Comparison of ENCODE assay signal across 16 mouse cellular contexts in genomic region chr4:149635915-149636415, GRCm38 (mm10).
"Had no signal": no experiment of that assay in that cellular context is flagged by ENCODE, and none has a peak within 500 bp of the region (broad histone marks: within the 10 kb centered on the region; RNA-seq: fewer than 3 reads in every experiment).

No protein-coding gene starts in this region.

- H3K4me1 ChIP-seq: lung, embryonic 15.5 days; midbrain, embryonic 13.5 days; midbrain, embryonic 15.5 days; neural tube, embryonic 12.5 days had no signal

- H3K9ac ChIP-seq: lung, embryonic 15.5 days; midbrain, embryonic 13.5 days; midbrain, embryonic 15.5 days; neural tube, embryonic 12.5 days; stomach, embryonic 15.5 days had no signal

- H3K27me3 ChIP-seq: lung, embryonic 15.5 days; midbrain, embryonic 13.5 days; midbrain, embryonic 15.5 days; neural tube, embryonic 12.5 days; stomach, embryonic 15.5 days had no signal

- H3K9me3 ChIP-seq: lung, embryonic 15.5 days; midbrain, embryonic 13.5 days; midbrain, embryonic 15.5 days; neural tube, embryonic 12.5 days; stomach, embryonic 15.5 days had no signal

- H3K4me3 ChIP-seq: lung, embryonic 15.5 days; midbrain, embryonic 13.5 days; midbrain, embryonic 15.5 days; neural tube, embryonic 12.5 days; stomach, embryonic 15.5 days had no signal

- ATAC-seq: lung, postnatal 0 days; midbrain, embryonic 13.5 days; midbrain, embryonic 15.5 days had no signal

- H3K27ac ChIP-seq: lung, embryonic 15.5 days; macrophage; midbrain, embryonic 13.5 days; midbrain, embryonic 15.5 days; neural tube, embryonic 12.5 days; stomach, embryonic 15.5 days; stomach, postnatal 0 days had no signal

- H3K4me2 ChIP-seq: lung, embryonic 15.5 days; midbrain, embryonic 11.5 days; midbrain, embryonic 13.5 days; midbrain, embryonic 15.5 days; neural tube, embryonic 12.5 days; stomach, embryonic 15.5 days had no signal

- DNase-seq: lung, adult 2 months; lung, postnatal 14 days; lung, postnatal 36 days; right cerebral cortex, postnatal 14 days; thymus, adult 2 months; thymus, postnatal 25 days; thymus, postnatal 4 days had no signal
